Mouse (Mus musculus) ovary, adult 18-20 months (tissue): ENCODE results near the gene Akr1e1.
"Not testable (repeated sequence)": the region's sequence is repeated elsewhere in the genome, so short reads cannot be mapped to it uniquely, and the experiment has no call there.

Source experiments
- DNase-seq: peaks from one replicate; pipeline ENCODE4 v3.0.0; 2022; ENCODE audit warnings: low spot score, mixed read lengths

Akr1e1 gene

GRCm38 (mm10) chr13:4608961-4609409 is at the start of gene Akr1e1:
Gene Akr1e1, minus strand, starts transcription at chr13:4609174.
- DNase-seq, result peak; percentile 90

- DNase-seq, result no peak
Observed at GRCm38 (mm10) chr13:4658346-4658745, 49.4 kb upstream of the Akr1e1 start.

GRCm38 (mm10) chr13:4656277-4657146 is 47.5 kb upstream of the Akr1e1 start:
- DNase-seq, result no peak

- DNase-seq, result no peak
Observed at GRCm38 (mm10) chr13:4650190-4650589, 41.2 kb upstream of the Akr1e1 start.

GRCm38 (mm10) chr13:4645248-4645647 is 36.3 kb upstream of the Akr1e1 start:
- DNase-seq, result no peak

- DNase-seq, result no peak
Observed at GRCm38 (mm10) chr13:4610902-4611301, 1.9 kb upstream of the Akr1e1 start.

GRCm38 (mm10) chr13:4608530-4608929 is 444 bp downstream of the Akr1e1 start:
- DNase-seq, result no peak

GRCm38 (mm10) chr13:4606821-4607220 is 2.2 kb downstream of the Akr1e1 start:
- no peak for DNase-seq

- not testable (repeated sequence) for DNase-seq
Observed at GRCm38 (mm10) chr13:4603431-4603830, 5.5 kb downstream of the Akr1e1 start.

- DNase-seq, result no peak
Observed at GRCm38 (mm10) chr13:4576921-4577320, 32.1 kb downstream of the Akr1e1 start.

GRCm38 (mm10) chr13:4573871-4574270 is 35.1 kb downstream of the Akr1e1 start, which contains the start of gene Akr1c21:
Gene Akr1c21, plus strand, starts transcription at chr13:4574075.
- no peak for DNase-seq

- DNase-seq, result no peak
Observed at GRCm38 (mm10) chr13:4565996-4566395, 43.0 kb downstream of the Akr1e1 start.

GRCm38 (mm10) chr13:4560500-4560899 is 48.5 kb downstream of the Akr1e1 start:
- no peak for DNase-seq

- no peak for DNase-seq
Observed at GRCm38 (mm10) chr13:4559143-4559542, 49.8 kb downstream of the Akr1e1 start.
